Mouse (Mus musculus) c-Kit-negative CD71-positive TER-119-positive erythroid progenitor cells, embryonic 14.5 days (primary cell): ENCODE measurements around the gene Sfr1.

ENCODE experiments used
- DNase-seq: peaks from one replicate; pipeline ENCODE4 v3.0.0-alpha.2; 2013; ENCODE audit warnings: low read depth, low spot score

Sfr1 gene

GRCm38 (mm10) chr19:47752456-47752855 is 21.0 kb downstream of the Sfr1 start:
- DNase-seq: no peak

- no peak for DNase-seq
These were observed 22.4 kb downstream of the Sfr1 start for GRCm38 (mm10) chr19:47753921-47754320.

GRCm38 (mm10) chr19:47754931-47755330 is 23.4 kb downstream of the Sfr1 start:
- DNase-seq: no peak

GRCm38 (mm10) chr19:47755625-47756024 is 24.1 kb downstream of the Sfr1 start:
- no peak for DNase-seq

- DNase-seq: no peak
These were observed 46.4 kb downstream of the Sfr1 start for GRCm38 (mm10) chr19:47777847-47778246.

- no peak for DNase-seq
These were observed 48.7 kb downstream of the Sfr1 start for GRCm38 (mm10) chr19:47780145-47780544.

- no peak for DNase-seq
These were observed 49.5 kb downstream of the Sfr1 start for GRCm38 (mm10) chr19:47780972-47781371.

- no peak for DNase-seq
These were observed 52.4 kb downstream of the Sfr1 start for GRCm38 (mm10) chr19:47783898-47784297.
